Mouse (Mus musculus) T-helper 17 cell (primary cell): ENCODE data around the gene Tex14.

Experiments
- in situ Hi-C, 2 experiments: fragments of 300-600 bp; cut with MboI, MseI; formaldehyde crosslinking; loops; 1 replicate in 1 of 2; 2 replicates in 1 of 2; pipeline ENCODE4 v1.15.1; 2025; ENCODE audit warnings: high pct_unique_total_duplicates in 2 of 2

Tex14 gene

GRCm38 (mm10) chr11:87561208-87561607 is 156.3 kb downstream of the Tex14 start:
- in situ Hi-C loops: no loop called here

- in situ Hi-C loops: no loop called here
These were observed 161.6 kb downstream of the Tex14 start, which contains the start of gene Gm11492 for GRCm38 (mm10) chr11:87566501-87566900. Gene Gm11492, plus strand, starts transcription at chr11:87566653.

- in situ Hi-C loops: no loop called here
These were observed 163.5 kb downstream of the Tex14 start, which contains the start of gene Sept4 for GRCm38 (mm10) chr11:87568255-87568953. Gene Sept4, plus strand, starts transcription at chr11:87568903.

- in situ Hi-C loops: loop anchor here in 1 of 2 experiments (10.0 kb wide), 1 partner anchor 1004 kb away; no protein-coding TSS in a partner anchor
These were observed 165.9 kb downstream of the Tex14 start for GRCm38 (mm10) chr11:87570743-87571142.

- in situ Hi-C loops: loop anchor here in 1 of 2 experiments (10.0 kb wide), 1 partner anchor 1003 kb away; no protein-coding TSS in a partner anchor
These were observed 166.6 kb downstream of the Tex14 start for GRCm38 (mm10) chr11:87571361-87571950.

GRCm38 (mm10) chr11:87573751-87574150 is 168.9 kb downstream of the Tex14 start:
- in situ Hi-C loops: loop anchor here in 1 of 2 experiments (10.0 kb wide), 1 partner anchor 1001 kb away; no protein-coding TSS in a partner anchor

- in situ Hi-C loops: loop anchor here in 1 of 2 experiments (10.0 kb wide), 1 partner anchor 1000 kb away; no protein-coding TSS in a partner anchor
These were observed 169.8 kb downstream of the Tex14 start for GRCm38 (mm10) chr11:87574520-87575180.

- in situ Hi-C loops: loop anchor here in 1 of 2 experiments (10.0 kb wide), 1 partner anchor 997 kb away; no protein-coding TSS in a partner anchor
These were observed 172.9 kb downstream of the Tex14 start for GRCm38 (mm10) chr11:87577601-87578248.

GRCm38 (mm10) chr11:87578249-87578962 is 173.5 kb downstream of the Tex14 start:
- in situ Hi-C loops: loop anchor here in 1 of 2 experiments (10.0 kb wide), 1 partner anchor 996 kb away; no protein-coding TSS in a partner anchor

- in situ Hi-C loops: loop anchor here in 1 of 2 experiments (10.0 kb wide), 1 partner anchor 996 kb away; no protein-coding TSS in a partner anchor
These were observed 174.2 kb downstream of the Tex14 start for GRCm38 (mm10) chr11:87578963-87579601.

- in situ Hi-C loops: loop anchor here in 1 of 2 experiments (10.0 kb wide), 1 partner anchor 995 kb away; no protein-coding TSS in a partner anchor
These were observed 174.8 kb downstream of the Tex14 start for GRCm38 (mm10) chr11:87579713-87580112.

- in situ Hi-C loops: no loop called here
These were observed 175.7 kb downstream of the Tex14 start for GRCm38 (mm10) chr11:87580543-87581085.

GRCm38 (mm10) chr11:87581161-87581865 is 176.4 kb downstream of the Tex14 start:
- in situ Hi-C loops: no loop called here

GRCm38 (mm10) chr11:87581933-87582710 is 177.3 kb downstream of the Tex14 start:
- in situ Hi-C loops: no loop called here

GRCm38 (mm10) chr11:87583291-87584034 is 178.6 kb downstream of the Tex14 start:
- in situ Hi-C loops: no loop called here

- in situ Hi-C loops: no loop called here
These were observed 180.0 kb downstream of the Tex14 start for GRCm38 (mm10) chr11:87584711-87585505.
